Mouse (Mus musculus): ENCODE measurements at regions not wholly inside any gene's neighbourhood (a gene's known extent, or its start where the extent isn't known, plus 50 kb on each side); places are given as distances from the start of the nearest gene placed in this dataset.

DNA sequence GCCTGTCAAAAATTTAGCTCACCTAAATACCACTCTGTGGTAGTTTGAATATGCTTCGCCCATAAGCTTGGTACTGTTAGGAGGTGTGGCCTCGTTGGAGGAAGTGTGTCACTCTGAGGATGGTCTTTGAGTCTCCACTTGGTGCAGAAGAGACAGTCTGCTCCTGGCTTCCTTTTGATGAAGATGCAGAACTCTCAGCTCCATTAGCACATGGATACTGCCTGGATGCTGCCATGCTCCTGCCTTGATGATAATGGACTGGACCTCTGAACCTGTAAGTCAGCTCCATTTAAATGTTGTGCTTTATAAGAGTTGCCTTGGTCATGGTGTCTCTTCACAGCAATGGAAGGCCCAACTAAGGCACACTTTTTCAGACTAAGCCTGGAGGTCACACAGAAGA is 56.9 kb upstream of the Pik3r1 start:
- ATAC-seq (ENCODE audit: low read depth), result no peak
- 67% methylated on average over 2 of the region's 2 CpGs for WGBS (ENCODE audit: insufficient replicate concordance)
- H3K36me3 ChIP-seq, result no peaks in the 10 kb centered on the region

DNA sequence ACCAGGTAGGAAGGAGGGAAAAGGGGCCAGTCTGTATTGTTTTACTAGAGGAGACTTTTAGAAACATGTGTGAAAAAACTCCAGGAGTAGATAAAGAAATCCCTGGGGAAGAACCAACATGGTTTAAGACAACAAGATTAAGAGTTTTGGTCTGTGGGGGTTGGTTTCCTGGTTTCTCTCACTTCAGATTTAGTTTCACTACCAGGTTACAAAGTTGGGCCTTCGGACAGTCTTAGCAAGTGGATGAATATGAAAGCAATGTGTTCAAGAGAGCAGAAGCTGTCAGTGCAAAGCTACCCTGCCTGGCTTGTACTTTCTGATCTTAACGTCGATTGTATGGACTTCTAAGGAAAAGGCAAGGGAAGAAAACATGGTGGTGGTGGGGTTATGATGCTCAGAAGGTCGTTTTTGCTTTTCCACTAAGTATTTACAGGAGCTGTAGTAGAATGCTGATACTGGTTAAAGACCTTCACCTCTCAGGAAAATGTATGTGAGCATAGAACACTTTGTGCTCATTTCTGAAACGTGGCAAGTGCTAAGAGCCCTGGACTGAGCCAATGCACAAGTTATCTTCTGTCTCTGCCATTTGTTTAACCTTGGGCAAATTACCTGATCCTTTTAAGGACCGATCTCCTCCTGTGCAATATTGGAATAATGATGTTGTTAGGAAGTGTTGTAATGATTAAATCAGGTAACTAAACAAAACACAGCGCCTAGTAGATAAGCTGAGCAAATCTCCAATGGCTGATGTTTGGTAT is 64.0 kb upstream of the Pik3r1 start:
- 51% methylated on average over 7 of the region's 7 CpGs for WGBS (ENCODE audit: insufficient replicate concordance)
- no peak for DNase-seq
- no peak overlapping the region for H3K9ac ChIP-seq
- H3K27ac ChIP-seq, result no peak overlapping the region
- no peaks in the 10 kb centered on the region for H3K4me1 ChIP-seq (replicated peaks)
- H3K9me3 ChIP-seq (replicated peaks), result no peaks in the 10 kb centered on the region
- H3K4me2 ChIP-seq, result no peak overlapping the region
- no peak for ATAC-seq (ENCODE audit: low read depth)
- no peak overlapping the region for H3K4me3 ChIP-seq (replicated peaks)
- no peaks in the 10 kb centered on the region for H3K27me3 ChIP-seq
- no peaks in the 10 kb centered on the region for H3K36me3 ChIP-seq

More for the DNA sequence above, 56.9 kb upstream of the Pik3r1 start:
- H3K4me2 ChIP-seq, result no peak overlapping the region
- no peak for DNase-seq
- H3K4me3 ChIP-seq (replicated peaks), result no peak overlapping the region
- no peaks in the 10 kb centered on the region for H3K4me1 ChIP-seq (replicated peaks)
- H3K27ac ChIP-seq, result no peak overlapping the region
- no peaks in the 10 kb centered on the region for H3K27me3 ChIP-seq
- H3K9me3 ChIP-seq (replicated peaks), result no peaks in the 10 kb centered on the region
- H3K9ac ChIP-seq, result no peak overlapping the region

DNA sequence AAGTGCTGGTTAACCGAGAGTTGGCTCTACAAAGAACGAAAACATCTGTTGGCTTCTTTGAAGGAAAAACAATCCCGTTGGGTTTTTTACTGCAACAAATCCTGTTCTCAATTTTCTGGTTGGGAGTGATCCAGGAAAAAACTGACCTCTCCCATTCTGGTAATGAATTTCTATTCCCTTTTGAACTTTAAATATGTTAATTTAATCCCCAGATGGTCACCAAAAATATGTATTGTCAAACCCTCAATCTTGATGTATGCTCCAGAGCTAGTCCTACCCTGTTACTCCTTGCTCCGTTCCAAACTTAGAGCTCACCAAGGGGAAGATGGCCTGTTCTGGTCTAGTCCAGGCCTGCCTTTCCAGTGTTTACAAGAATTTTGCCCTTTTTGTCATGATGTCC is 66.5 kb upstream of the Pik3r1 start:
- H3K9me3 ChIP-seq (replicated peaks), result no peaks in the 10 kb centered on the region
- no peak overlapping the region for H3K4me3 ChIP-seq (replicated peaks)
- no peak overlapping the region for H3K4me2 ChIP-seq
- H3K4me1 ChIP-seq (replicated peaks), result no peaks in the 10 kb centered on the region
- WGBS (ENCODE audit: insufficient replicate concordance), result 77% methylated on average over 4 of the region's 4 CpGs
- H3K27me3 ChIP-seq, result no peaks in the 10 kb centered on the region
- H3K9ac ChIP-seq, result no peak overlapping the region
- no peak overlapping the region for H3K27ac ChIP-seq
- no peaks in the 10 kb centered on the region for H3K36me3 ChIP-seq
- no peak for ATAC-seq (ENCODE audit: low read depth)
- DNase-seq, result no peak

DNA sequence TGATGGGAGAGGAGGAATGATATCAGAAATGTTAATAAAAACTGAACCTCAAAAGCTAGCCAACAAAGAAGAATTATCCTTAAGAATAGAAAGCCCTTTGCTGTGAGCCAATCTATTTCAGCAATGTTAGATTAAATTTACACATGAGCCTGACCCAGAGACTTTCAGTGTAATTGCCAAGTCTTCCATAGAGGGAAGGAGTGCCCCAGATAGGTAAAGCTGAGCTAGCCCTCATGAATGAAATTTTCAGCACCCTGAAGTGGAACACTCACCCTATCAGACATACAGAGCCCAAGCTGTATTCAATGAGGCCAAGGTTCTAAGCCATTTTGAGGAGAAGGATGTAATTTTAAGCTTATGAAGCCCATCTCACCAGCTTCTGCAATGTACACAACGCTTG is 69.0 kb upstream of the Pik3r1 start:
- no peak overlapping the region for H3K9ac ChIP-seq
- H3K4me3 ChIP-seq (replicated peaks), result no peak overlapping the region
- H3K9me3 ChIP-seq (replicated peaks), result no peaks in the 10 kb centered on the region
- H3K4me2 ChIP-seq, result no peak overlapping the region
- no peaks in the 10 kb centered on the region for H3K36me3 ChIP-seq
- H3K4me1 ChIP-seq (replicated peaks), result no peaks in the 10 kb centered on the region
- H3K27ac ChIP-seq, result no peak overlapping the region
- DNase-seq, result no peak
- 45% methylated on average over 1 of the region's 1 CpGs for WGBS (ENCODE audit: insufficient replicate concordance)
- ATAC-seq (ENCODE audit: low read depth), result no peak
- no peaks in the 10 kb centered on the region for H3K27me3 ChIP-seq

DNA sequence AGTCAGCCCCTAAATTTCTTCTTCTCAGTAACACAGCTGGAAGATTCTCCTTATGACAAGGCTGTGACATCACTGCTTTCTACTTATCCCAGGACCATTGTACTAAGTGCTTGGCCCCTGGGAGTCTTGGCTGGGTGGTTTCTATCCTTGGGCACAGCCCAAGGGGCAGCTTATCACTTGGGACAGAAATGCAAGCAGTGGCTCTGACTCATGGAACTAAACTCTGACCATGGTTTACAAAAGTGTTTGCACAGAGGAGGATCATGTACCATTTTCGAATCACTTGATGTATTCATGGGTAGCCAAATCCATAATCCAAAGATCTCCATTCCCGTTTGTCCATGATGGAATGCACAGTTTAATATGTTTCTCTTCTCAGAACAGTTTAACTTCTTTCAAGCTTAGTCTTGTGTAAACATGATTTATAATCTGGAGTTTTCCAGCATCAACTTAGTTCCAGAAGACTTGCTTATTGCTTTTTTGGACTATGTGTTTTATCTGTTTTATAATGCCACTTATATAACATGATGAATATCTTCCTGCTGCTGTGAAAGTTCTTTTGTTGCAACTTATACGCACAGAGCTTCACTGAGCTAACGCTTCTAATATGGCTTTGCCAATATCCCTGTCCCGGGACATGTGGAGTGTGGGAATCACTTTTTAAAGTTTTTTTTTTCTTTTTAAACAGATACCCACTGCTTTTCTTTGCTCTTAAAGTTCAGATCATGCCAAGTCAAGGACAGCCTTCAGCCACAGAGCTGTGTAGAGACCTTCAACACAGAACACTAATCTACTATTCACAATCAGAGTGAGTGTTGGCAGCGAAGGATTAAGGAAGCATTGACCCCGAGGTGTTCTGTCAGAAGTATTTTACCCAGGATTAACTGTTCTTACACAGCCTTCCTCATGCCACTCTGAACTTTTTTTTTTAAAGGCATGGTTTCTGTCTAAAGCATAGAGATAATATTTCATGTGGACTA is 76.7 kb upstream of the Pik3r1 start:
- DNase-seq, result no peak
- no peaks in the 10 kb centered on the region for H3K36me3 ChIP-seq
- no peaks in the 10 kb centered on the region for H3K9me3 ChIP-seq (replicated peaks)
- H3K9ac ChIP-seq, result no peak overlapping the region
- no peaks in the 10 kb centered on the region for H3K4me1 ChIP-seq (replicated peaks)
- H3K27ac ChIP-seq, result no peak overlapping the region
- no peaks in the 10 kb centered on the region for H3K27me3 ChIP-seq
- no peak for ATAC-seq (ENCODE audit: low read depth)
- 66% methylated on average over 7 of the region's 7 CpGs for WGBS (ENCODE audit: insufficient replicate concordance)
- H3K4me3 ChIP-seq (replicated peaks), result no peak overlapping the region
- no peak overlapping the region for H3K4me2 ChIP-seq

DNA sequence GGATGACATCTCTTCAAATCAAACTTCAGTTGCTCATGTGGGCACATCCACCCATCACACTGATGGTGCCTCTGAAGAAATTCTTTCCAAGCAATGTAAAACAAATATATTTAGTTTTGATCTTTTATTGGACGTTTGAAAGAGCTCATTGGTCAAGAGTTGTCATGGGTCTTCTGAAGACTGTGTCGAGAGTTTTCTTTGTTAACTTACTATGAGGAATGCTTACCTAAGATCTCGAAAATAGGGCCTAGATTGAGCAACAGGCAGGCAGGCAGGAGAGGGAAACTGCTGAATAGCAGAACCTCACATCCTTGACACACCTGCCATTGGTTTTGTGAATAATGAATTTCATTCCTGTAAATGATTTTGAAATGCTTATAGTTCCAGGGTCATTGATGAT is 78.0 kb upstream of the Pik3r1 start:
- Histone ChIP-seq H3K36me3 (no peaks in the 10 kb centered on the region), H3K4me1 (replicated peaks) (no peaks in the 10 kb centered on the region), H3K27ac (no peak overlapping the region), H3K4me2 (no peak overlapping the region), H3K4me3 (replicated peaks) (no peak overlapping the region), H3K27me3 (no peaks in the 10 kb centered on the region), H3K9me3 (replicated peaks) (no peaks in the 10 kb centered on the region), H3K9ac (no peak overlapping the region)
- ATAC-seq (ENCODE audit: low read depth) (no peak), DNase-seq (no peak)
- WGBS (ENCODE audit: insufficient replicate concordance), result 48% methylated on average over 3 of the region's 3 CpGs

DNA sequence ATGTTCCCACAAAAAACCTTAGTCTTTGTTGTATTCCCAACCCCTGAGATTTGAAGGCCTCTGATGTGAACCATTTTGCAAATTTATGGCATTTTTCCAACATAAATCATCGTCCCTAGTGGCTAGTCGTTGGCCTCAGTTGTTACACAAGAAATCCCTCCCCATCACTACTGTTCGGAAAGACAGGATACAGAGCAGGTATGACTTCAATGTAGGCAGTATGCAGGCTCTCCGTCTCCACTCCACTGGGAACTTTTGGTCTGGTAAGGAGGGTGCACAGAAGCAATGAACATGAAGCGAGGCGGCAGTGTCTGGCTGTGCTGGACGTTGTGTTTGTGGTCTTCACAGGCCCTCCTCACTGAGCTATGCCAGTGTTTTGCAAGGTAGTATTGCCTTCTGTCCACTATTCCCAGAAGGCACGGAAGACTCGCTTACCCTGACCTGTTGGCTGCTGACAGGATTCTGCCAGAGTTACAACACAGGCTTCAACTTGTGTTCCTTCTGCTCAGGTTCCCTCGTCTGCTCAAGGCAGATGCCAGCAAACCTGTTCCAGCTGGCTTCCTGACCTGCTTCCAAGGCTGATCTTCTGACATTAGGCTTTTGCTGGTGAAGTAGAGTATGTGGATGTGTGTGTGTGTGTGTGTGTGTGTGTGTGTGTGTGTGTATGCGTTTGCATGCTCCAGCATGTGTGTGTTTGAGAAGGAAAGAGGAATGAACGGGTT is 80.0 kb upstream of the Pik3r1 start:
- WGBS (ENCODE audit: insufficient replicate concordance), result 71% methylated on average over 12 of the region's 12 CpGs
- H3K9me3 ChIP-seq (replicated peaks), result no peaks in the 10 kb centered on the region
- no peak for ATAC-seq (ENCODE audit: low read depth)

DNA sequence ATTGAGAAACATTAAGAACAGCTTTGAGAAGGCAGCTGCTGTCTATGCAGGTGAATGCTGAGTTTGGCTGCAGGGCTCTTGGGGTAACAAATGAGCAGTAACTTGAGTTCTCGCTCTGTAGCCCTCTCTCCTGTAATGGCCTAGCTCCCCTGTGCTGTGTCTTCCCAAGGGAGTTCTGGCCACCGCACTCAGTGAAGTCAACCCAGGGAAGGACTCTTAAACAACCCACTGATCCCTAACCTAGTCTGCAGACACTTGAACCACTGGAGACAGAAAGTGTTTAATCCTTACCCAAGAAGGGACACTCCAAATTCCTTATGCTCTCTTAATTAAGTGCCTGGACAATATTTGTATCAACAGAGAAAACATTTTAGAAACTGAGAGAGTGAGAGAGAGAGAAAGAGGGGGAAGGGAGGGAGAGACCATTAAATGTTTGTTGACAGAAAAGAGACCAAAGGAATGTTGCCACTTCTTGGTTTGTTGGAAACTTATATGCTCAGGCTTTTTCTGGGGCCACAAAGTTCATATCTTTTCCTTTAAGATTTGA is 80.7 kb upstream of the Pik3r1 start:
- Histone ChIP-seq H3K27me3 (no peaks in the 10 kb centered on the region), H3K9me3 (replicated peaks) (no peaks in the 10 kb centered on the region), H3K4me1 (replicated peaks) (no peaks in the 10 kb centered on the region), H3K36me3 (no peaks in the 10 kb centered on the region), H3K4me3 (replicated peaks) (no peak overlapping the region), H3K27ac (no peak overlapping the region), H3K4me2 (no peak overlapping the region), H3K9ac (no peak overlapping the region)
- DNase-seq, result no peak
- 75% methylated on average over 2 of the region's 2 CpGs for WGBS (ENCODE audit: insufficient replicate concordance)
- no peak for ATAC-seq (ENCODE audit: low read depth)

More for the DNA sequence above, 80.0 kb upstream of the Pik3r1 start:
- Histone ChIP-seq H3K36me3 (no peaks in the 10 kb centered on the region), H3K27ac (no peak overlapping the region), H3K4me3 (replicated peaks) (no peak overlapping the region), H3K4me2 (no peak overlapping the region), H3K27me3 (no peaks in the 10 kb centered on the region), H3K4me1 (replicated peaks) (no peaks in the 10 kb centered on the region), H3K9ac (no peak overlapping the region)
- no peak for DNase-seq

DNA sequence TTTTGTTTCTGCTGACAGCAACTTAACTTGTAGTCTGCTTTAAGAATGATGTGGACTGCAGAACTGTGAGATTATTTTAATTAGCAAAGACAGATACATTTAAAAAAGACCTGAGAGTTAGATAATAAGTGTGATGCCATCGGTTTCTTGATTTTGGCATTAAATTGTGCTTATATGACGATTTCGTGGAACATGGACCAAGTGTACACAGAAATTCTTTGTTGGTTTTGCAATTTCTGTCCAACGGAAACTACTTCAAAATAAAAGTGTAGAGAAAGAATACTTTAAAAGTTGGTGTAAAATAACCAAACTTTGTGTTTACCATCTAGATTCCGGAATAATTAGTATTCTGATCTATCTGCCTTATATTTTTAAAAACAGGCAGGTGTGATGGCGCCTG is 81.4 kb upstream of the Pik3r1 start:
- ATAC-seq (ENCODE audit: low read depth), result no peak
- Histone ChIP-seq H3K27ac (no peak overlapping the region), H3K36me3 (no peaks in the 10 kb centered on the region), H3K4me1 (replicated peaks) (no peaks in the 10 kb centered on the region), H3K4me3 (replicated peaks) (no peak overlapping the region), H3K27me3 (no peaks in the 10 kb centered on the region), H3K9me3 (replicated peaks) (no peaks in the 10 kb centered on the region), H3K9ac (no peak overlapping the region), H3K4me2 (no peak overlapping the region)
- no peak for DNase-seq
- WGBS (ENCODE audit: insufficient replicate concordance), result 73% methylated on average over 6 of the region's 6 CpGs

DNA sequence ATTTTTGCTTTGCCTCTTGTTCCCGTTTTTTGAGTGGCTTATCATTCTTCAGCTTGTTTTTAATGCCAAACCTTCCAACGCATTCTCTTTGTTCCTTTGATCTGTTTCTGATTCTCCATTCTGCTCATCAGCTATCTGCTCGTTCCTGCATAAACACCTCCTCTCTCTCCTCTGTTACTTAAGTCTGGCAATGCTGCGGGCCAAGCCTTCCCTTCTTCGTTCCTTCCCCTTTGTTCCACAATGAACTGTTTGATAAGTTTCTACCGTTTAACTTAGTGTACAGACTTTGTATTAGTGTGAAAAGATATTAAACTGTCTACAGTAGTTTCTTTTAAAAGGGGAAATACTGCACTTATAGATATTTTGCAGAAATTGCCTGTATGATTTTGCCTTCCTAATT is 83.3 kb upstream of the Pik3r1 start:
- WGBS (ENCODE audit: insufficient replicate concordance), result 34% methylated on average over 6 of the region's 6 CpGs
- no peak overlapping the region for H3K27ac ChIP-seq
- DNase-seq, result no peak

DNA sequence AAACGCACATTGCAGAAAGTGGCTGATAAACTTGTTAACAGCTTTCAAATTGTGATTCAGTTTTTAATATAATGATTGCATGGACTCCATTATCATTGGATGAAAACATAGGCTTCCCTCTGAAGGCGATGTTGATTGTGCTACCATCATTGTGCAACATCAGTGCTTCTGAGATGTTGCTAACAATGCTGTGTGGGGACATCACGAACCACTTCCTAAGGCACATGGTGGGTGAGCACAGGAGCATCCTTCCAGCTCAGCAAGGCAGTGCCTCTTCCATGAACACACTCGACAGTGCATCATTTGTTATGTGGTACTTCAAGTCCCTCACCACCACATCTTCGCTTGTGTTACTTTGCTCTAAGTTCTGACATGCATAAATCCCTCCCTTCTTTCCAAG is 84.9 kb upstream of the Pik3r1 start:
- no peak overlapping the region for H3K27ac ChIP-seq
- DNase-seq, result no peak
- no peak overlapping the region for H3K4me2 ChIP-seq
- H3K27me3 ChIP-seq, result no peaks in the 10 kb centered on the region
- no peak overlapping the region for H3K4me3 ChIP-seq (replicated peaks)
- no peak overlapping the region for H3K9ac ChIP-seq
- ATAC-seq (ENCODE audit: low read depth), result no peak
- no peaks in the 10 kb centered on the region for H3K9me3 ChIP-seq (replicated peaks)
- H3K36me3 ChIP-seq, result no peaks in the 10 kb centered on the region
- 59% methylated on average over 5 of the region's 5 CpGs for WGBS (ENCODE audit: insufficient replicate concordance)
- no peaks in the 10 kb centered on the region for H3K4me1 ChIP-seq (replicated peaks)

More for the DNA sequence above, 83.3 kb upstream of the Pik3r1 start:
- Histone ChIP-seq H3K4me3 (replicated peaks) (no peak overlapping the region), H3K9me3 (replicated peaks) (no peaks in the 10 kb centered on the region), H3K4me2 (no peak overlapping the region), H3K9ac (no peak overlapping the region), H3K27me3 (no peaks in the 10 kb centered on the region), H3K36me3 (no peaks in the 10 kb centered on the region), H3K4me1 (replicated peaks) (no peaks in the 10 kb centered on the region)
- no peak for ATAC-seq (ENCODE audit: low read depth)

All from liver, embryonic 13.5 days (tissue).